Mouse (Mus musculus) small intestine, adult 2 months (tissue): ENCODE results near the gene Nrg3.

Experiments used
- CTCF ChIP-seq: fragments of 200-500 bp; IDR thresholded peaks from 2 replicates; pipeline ENCODE4 v1.5.1; 2012; ENCODE audit warnings: low read depth, mild to moderate bottlenecking, control low read depth, inconsistent platforms, low read length, moderate library complexity, mixed read lengths; ENCODE audit not compliant: insufficient replicate concordance, insufficient read length; ENCODE audit errors: extremely low read depth
- POLR2A ChIP-seq: fragments of 200-500 bp; IDR thresholded peaks from 2 replicates; pipeline ENCODE4 v1.6.1; 2012; ENCODE audit warnings: low read depth, mild to moderate bottlenecking, control low read depth, inconsistent platforms, low read length, moderate library complexity

DNA sequence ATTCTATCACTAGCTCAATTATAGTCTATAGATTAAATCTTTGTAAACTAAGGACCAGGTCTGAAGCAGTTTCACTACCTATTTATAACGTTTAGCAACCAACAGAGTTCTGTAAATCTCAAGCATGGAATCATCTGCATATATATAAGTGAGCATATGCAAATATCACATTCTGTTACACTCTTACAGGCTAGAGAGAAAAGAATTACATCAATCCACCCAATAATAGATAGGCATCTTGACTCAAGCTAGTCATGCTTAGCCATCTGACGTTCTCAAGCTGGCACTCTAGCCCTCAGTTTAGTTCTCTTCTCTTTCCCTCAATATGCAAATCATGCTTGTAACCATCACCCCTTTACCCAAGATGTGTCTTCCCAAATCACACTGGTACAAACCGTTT, 835.8 kb downstream of the Nrg3 start:
- TF ChIP-seq CTCF (no peak), POLR2A (no peak)
